Mouse (Mus musculus): ENCODE measurements around the gene Usp21. TPM values are rescaled to one million over a fixed set of nuclear protein-coding genes. Genes with fewer than 3 reads are reported as not detected.

Usp21 gene
- total RNA-seq, 2 experiments from 2014 or later, result 31.8 to 40.2 TPM

- DNase-seq, result no peak
Observed at GRCm38 (mm10) chr1:171265971-171266744, 21.6 kb downstream of the Usp21 start.

- DNase-seq, result no peak
Observed at GRCm38 (mm10) chr1:171263666-171264461, 23.9 kb downstream of the Usp21 start.

- DNase-seq, result peak; percentile 38
Observed at GRCm38 (mm10) chr1:171263185-171263611, 24.6 kb downstream of the Usp21 start.

- DNase-seq, result peak; percentile 79
Observed at GRCm38 (mm10) chr1:171262594-171263130, 25.1 kb downstream of the Usp21 start.

- no peak for DNase-seq
Observed at GRCm38 (mm10) chr1:171260316-171260715, 27.5 kb downstream of the Usp21 start.

GRCm38 (mm10) chr1:171258921-171259320 is 28.9 kb downstream of the Usp21 start:
- no peak for DNase-seq

GRCm38 (mm10) chr1:171257781-171258180 is 30.0 kb downstream of the Usp21 start:
- no peak for DNase-seq

- peak; percentile 79 for DNase-seq
Observed at GRCm38 (mm10) chr1:171256937-171257548, 30.7 kb downstream of the Usp21 start.

- peak; percentile 78 for DNase-seq
Observed at GRCm38 (mm10) chr1:171256095-171256818, 31.5 kb downstream of the Usp21 start.

GRCm38 (mm10) chr1:171252415-171252814 is 35.4 kb downstream of the Usp21 start:
- DNase-seq, result no peak

GRCm38 (mm10) chr1:171251594-171252324 is 36.0 kb downstream of the Usp21 start:
- DNase-seq, result peak; percentile 63

- no peak for DNase-seq
Observed at GRCm38 (mm10) chr1:171250680-171251593, 36.9 kb downstream of the Usp21 start, which contains the start of gene Ndufs2. Gene Ndufs2 (minus strand): TSS chr1:171251388.

- peak; percentile 54 for DNase-seq
Observed at GRCm38 (mm10) chr1:171249913-171250600, 37.7 kb downstream of the Usp21 start, which contains the start of gene Adamts4. Gene Adamts4 (plus strand): TSS chr1:171250421.

GRCm38 (mm10) chr1:171248386-171249226 is 39.2 kb downstream of the Usp21 start:
- no peak for DNase-seq

- DNase-seq, result no peak
Observed at GRCm38 (mm10) chr1:171247916-171248315, 39.9 kb downstream of the Usp21 start.

- DNase-seq, result no peak
Observed at GRCm38 (mm10) chr1:171247453-171247841, 40.3 kb downstream of the Usp21 start.

GRCm38 (mm10) chr1:171246709-171247452 is 40.9 kb downstream of the Usp21 start:
- peak; percentile 98 for DNase-seq

All from adrenal gland, postnatal 10 days (tissue).